Mouse (Mus musculus): ENCODE data around the gene Zbtb46.
"Not testable (repeated sequence)": the region's sequence is repeated elsewhere in the genome, so short reads cannot be mapped to it uniquely, and the experiment has no call there.

The Zbtb46 gene

GRCm38 (mm10) chr2:181459153-181459672, at the start of gene Zbtb46:
Gene Zbtb46, minus strand, starts transcription at chr2:181459426.
- DNase-seq: peak; percentile 96

GRCm38 (mm10) chr2:181498644-181499043, 39.4 kb upstream of the Zbtb46 start:
- DNase-seq: no peak

DNA sequence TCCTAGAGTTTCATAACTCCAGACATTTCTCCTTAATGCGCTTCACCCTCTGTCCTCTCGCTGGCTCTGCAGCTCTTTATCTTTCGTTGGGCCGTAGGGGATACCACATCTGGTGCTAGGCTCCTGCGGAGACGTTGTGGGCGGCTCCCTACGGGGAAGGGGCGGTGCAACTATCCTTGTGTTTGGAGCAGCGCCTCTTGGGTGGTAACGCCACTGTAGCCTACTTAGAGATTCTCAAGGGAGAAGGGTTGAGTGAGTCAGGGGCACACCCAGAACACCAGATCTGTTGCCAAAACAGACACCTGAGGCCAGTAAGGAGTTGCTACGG, 38.3 kb upstream of the Zbtb46 start:
- peak; percentile 77 for DNase-seq

GRCm38 (mm10) chr2:181496831-181497547, 37.8 kb upstream of the Zbtb46 start, which contains the start of gene Tpd52l2:
Gene Tpd52l2, plus strand, starts transcription at chr2:181497142.
- DNase-seq: peak; percentile 97

GRCm38 (mm10) chr2:181496281-181496680, 37.1 kb upstream of the Zbtb46 start:
- DNase-seq: peak; percentile 85

DNA sequence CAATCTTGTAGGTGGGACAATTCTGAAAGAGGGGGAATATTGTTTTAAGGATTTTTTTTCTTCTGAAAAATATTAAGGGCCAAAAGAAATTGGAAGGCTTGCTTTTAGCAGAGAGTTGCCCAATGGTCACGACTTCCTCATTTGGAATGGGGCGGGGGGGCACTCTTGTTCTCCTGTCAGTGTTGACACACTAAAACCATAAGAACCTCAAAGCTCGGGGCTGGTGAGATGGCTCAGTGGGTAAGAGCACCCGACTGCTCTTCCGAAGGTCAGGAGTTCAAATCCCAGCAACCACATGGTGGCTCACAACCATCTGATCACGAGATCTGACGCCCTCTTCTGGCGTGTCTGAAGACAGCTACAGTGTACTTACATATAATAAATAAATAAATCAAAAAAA, 36.6 kb upstream of the Zbtb46 start:
- DNase-seq: not testable (repeated sequence)

DNA sequence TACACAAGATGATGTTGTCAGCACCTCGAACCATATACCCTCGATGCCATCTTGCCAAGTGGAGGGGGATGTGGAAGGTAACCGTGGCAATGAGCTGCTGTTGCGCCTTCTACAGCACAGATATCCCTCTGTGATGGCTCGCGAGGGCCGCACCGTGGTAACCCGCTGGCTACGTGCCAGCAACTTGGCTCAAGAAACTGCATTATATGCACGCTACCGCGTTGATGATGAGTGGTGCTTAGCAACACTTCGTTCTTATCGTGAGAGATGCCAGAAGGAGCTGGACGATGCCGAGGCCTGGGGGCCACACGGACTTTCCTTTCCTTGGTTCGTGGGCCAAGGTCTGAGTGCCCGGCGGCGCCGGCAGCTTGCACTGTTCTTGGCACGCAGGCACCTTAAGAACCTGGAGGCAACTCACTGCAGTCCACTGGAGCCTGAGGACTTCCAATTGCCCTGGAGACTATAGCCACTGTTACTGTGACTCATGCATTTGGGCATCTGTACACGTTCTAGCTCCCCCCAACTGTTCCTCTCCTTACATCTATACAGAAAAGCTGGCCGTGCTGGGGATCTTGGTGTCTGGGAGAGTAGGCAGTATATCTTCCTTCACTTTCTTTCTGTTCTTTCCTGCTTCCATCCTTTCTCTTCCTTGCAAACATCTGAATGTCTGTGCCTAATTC, 35.2 kb upstream of the Zbtb46 start:
- peak; percentile 16 for DNase-seq

DNA sequence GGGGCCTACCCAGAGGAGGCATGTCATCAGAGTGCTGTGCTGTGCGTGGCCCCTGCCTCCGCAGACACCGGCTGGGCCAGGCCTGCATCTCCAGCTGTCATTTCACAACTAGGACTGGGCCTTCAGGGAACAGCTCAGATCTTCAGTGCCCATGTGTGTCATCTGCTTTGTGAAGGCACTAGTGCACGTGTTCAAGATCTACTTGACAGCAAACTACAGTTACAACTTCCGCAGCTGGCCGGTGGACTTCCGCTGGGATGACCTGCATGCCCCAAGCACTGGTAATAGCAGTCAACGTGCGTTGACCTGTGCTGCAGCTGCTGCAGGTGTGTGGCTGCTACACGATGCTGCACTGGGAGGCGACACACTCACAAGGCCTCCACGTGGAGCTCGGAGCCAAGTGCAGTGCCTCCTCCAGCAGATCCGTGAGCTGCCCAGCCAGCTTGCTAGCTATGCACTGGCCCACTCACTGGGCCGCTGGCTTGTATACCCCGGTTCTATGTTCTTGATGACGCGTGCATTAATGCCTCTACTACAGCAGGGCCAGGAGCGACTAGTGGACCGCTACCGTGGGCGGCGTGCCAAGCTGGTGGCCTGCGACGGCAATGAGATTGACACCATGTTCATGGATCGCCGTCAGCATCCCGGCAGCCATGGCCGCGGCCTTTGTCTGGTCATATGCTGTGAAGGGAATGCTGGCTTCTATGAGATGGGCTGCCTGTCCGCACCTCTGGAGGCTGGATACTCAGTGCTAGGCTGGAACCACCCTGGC, 34.1 kb upstream of the Zbtb46 start, which contains the start of gene Abhd16b:
TSS of gene Abhd16b (plus strand) at position 51 of the 772 bp plus-strand sequence.
- DNase-seq: peak; percentile 30

DNA sequence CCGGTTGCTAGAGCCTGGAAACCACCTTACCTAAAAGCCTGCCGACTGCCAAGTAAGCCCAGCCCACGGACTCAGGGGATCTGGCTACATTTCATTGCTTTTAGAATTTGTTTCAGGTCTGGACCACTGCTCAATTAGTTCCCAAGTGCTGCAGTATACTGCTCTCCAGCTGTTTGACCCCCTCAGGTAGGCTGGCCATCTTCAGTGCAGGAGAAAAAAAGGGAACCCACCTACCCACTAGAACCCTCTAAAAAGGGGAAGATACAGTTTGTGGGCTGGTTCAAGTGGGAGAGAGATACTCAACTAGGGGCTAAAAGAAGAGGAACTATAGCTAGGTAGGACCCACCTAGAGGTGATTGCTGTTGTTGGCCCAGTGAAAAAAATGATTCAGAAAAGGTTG, 33.0 kb upstream of the Zbtb46 start:
- no peak for DNase-seq

DNA sequence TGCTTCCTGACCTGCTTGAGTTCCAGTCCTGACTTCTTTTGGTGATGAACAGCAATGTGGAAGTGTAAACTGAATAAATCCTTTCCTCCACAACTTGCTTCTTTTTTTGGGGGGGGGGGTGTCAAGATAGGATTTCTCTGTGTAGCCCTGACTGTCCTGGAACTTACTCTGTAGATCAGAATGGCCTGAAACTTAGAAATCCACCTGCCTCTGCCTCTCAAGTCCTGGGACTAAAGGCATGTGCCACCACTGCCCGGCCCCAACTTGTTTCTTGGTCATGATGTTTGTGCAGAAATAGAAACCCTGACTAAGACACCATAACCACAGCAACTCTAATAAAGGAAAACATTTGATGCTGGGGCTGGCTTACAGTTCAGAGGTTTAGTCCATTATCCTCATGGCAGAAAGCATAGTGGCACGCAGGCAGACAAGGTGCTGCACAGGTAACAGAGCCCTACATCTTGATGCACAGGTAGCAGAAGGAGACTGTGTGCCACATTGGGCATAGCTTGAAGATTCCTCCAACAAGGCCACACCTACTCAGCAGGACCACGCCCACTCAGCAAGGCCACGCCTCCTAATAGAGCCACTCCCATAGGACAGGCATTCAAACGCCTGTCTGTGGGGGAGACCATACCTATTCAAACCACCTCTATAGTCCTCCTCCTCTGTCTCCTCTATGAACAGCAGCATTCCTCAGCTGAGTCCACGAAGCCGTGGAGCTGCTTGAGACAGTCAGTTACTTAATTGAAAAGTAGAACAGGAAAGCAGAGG, 32.4 kb upstream of the Zbtb46 start:
- peak; percentile 58 for DNase-seq

DNA sequence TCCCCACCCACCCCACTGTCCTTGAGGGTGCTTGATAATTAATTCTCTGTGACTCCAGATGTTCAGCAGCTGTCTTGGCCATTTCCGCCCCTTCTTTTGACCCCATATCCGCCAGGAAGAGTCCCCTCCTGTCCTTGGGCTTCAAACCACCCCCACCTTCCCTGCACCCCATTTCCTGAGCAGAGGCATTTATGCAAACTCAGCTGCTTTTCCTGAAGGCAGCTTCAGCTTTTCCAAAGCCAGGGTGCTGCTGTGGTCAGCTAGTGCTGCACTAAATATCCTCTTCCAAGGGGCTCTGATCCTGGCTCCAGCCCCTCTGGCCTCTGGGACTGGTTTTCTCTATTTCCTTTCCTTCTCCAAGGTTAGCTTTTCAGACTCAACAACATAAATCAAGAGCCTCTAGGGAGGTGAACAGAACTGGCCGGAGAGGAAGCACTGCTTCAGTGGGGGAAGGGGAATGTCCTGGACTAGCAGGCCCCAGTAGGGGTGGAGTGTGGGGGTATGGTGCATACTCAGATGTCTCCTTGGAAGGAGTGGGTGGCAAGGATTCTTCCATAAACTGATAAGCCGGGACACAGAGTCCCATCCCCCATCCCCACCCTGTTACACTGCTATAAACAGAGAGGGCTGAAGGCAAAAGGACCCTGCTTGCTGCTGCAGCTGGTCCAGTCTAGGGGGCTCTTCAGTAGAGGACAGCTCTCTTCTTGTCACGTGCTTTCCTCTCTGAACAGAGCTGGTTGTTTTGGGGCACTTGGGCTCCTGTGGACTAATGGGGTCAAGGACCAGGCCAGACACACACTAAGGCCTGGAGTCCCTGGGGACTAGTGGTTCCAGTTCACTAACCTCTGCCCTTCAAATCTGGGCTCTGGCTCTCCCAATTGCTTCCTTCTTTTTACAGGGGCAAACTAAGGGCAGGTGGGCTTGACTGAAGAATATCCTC, 28.4 kb upstream of the Zbtb46 start:
- DNase-seq: peak; percentile 84

DNA sequence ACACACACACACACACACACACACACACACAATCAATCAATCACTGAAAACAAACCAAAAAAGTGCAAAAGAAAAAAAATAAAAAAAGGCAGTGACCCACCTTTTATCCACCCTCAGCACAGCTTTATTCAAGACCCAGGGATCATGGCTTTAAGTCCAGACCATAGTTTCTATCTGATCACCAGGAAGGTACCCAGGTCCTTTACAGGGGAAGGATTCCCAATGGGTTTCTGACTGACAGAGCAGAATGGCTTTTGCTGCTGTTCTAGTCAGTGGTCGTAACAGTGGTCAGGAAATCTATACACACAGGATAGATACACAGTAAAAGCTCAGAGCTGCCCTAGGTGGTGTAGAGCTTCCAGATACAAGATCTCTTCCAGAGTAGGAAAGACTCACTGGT, 26.5 kb upstream of the Zbtb46 start:
- DNase-seq: no peak

DNA sequence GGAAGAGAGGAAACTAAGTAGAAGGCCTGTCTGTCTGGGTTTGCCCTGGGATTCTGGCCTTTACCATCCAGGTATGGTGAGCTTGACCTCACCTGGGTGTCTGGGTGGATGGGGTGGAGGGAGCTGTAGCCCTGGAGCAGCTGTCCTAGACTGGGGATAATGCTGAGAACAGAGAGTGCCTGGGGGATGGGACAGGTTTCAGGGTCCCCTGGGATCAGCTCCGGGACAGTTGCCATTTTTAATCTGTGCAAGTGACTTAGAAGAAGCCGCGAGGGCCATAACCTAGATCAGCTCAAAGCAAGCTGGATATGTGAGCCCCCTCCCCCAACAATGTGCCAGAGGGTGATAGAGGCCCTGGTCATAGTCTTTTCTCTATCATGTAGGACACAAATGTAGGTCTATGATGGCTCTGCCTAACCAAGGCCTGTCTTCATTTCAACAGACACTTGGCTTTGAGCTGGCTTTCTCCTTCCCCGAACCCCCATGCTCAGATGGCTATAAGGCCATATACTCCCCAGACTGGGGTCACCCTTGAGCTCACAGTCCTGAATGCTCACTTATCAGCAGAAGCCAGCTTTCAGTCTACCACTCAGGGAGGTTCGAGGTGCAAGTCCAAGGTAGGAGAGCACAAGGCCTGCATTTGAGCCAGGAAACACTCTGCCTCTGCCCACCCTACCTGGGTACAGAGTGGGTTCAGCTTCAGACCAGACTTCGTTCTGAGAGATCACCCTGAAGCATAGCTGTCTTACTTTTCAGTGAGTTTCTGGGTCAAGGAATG, 25.4 kb upstream of the Zbtb46 start:
- DNase-seq: peak; percentile 51

DNA sequence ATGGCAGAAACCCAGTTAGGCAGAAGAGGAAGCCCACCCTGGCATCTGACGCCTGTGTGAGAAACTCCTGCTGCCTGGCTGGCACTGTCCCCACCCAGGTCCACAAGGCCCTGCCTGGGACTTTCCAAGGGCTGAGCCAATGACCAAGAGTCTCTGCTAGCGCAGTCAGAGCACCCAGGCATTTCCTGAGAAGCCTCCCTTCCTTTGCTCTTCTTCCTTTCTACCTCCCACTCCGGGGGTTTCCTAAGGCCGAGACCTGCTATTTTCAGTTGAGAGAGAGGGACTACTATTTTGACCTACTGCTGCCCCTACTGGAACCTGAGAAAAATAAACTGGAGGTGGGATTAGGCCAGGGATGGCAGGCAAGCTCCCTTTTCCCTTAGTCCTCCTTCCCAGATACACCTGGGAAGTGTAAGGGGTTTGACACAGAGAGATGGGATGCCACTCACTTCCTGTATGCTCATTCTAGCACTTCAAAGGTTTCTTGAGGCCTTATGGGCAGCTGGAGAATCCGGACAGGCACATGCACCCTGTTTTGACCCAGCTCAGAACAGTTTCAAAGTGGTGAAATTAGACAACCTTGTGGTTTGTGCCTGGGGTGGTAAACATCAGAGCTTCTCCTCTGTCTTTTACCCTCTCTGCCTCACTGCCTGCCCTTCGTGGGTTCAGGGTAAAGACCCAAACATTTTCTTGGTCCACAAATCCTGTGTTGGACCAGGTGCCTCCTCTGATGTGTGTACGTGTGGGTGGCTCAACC, 24.5 kb upstream of the Zbtb46 start:
- DNase-seq: peak; percentile 64

DNA sequence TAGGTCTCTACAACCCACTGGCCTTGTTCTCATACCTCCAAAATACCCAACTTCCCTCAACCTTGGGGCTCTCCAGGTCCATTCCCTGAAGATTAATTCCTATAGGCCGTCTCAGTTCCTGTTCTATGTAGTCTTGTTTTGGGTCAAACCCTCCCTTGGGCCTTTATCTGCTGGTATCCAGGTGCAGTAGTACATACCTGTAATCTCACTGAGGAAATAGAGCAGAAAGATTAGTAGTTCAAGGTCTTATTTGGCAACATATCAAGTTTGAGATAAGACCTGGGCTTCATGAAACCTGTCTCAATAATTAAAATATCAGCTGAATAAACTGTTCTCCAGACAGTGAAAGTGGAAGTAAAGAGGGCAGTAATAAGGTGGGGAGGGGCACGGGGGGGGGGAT, 23.9 kb upstream of the Zbtb46 start:
- no peak for DNase-seq

DNA sequence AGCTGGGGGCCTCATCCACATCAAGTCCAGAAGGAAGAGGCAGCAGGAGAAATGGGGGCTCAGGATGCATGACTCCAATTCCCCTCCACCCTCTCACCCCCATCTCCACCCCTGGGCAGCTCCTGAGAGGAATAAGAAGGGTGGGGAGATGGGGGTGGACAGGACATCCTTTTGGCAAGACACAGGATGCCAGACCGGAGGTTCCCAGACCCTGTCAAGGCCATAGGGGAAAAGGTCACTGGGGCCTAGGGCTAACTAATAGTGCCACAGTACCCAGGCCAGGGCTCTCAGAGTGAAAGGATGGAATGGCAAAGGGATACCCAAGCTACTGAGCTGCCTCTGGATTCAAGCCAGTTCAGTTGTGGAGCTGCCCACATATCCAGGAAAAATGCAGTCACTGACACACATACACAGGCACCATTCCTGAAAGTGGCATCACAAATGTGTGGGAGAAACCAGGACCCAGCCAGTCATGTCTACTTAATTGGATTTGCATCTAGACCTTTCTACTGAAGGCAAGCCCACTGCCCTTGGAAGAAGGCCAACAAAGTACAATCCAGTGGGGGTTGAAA, 13.1 kb upstream of the Zbtb46 start:
- peak; percentile 50 for DNase-seq

DNA sequence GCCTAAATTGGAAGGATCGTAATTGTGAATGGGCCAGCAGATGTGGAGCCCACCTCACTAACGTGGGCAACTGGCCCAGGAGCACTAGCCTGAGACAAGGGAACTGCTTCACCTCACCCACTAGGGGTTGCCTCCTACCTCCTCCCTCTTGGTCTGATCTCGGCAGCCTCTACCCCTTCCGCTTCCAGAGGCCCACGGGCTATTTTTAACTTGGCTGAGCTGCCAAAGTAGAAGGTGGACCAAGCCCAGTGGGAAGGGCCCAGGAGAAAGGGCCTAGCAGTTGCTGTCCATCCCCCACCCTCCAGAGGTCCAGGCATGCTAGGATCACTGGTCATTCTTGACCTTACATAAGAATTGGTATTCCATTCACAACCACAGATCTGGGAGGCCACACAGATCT, 12.0 kb upstream of the Zbtb46 start:
- peak; percentile 65 for DNase-seq

DNA sequence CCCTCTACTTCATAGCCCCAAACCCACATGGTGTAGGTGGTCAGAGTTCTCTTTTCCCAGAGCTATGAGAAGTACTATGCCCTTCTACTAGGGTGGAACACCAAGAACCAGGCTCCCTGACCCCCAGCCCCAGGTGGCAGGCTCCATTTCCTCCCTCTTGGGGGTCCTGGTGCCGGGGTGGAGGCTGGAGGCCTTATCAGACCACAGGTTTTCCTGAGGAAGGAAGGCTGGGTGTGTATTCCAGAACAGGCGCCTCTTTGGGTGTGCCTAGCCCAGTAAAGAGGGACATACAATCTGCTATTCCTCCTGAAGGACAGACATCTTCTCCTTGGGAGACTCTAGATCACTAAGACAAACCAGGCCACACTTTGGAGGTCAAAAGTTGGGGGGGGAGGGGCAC, 11.1 kb upstream of the Zbtb46 start:
- DNase-seq: no peak

- no peak for DNase-seq
Observed at GRCm38 (mm10) chr2:181465423-181465822, 6.2 kb upstream of the Zbtb46 start.

All from kidney, postnatal 10 days (tissue).